Mouse (Mus musculus) hindbrain, embryonic 10.5 days (tissue): ENCODE data around the gene Ctdspl. TPM values are rescaled to one million over a fixed set of nuclear protein-coding genes. Genes with fewer than 3 reads are reported as not detected.

Experiments used
- DNase-seq: peaks from one replicate; pipeline ENCODE4 v3.0.0-alpha.2; 2017; ENCODE audit warnings: low spot score
- H3K27ac ChIP-seq: fragments of 300-500 bp; sonication (generic); 2 replicates; pipeline ENCODE4 v1.5.1; 2016; ENCODE audit warnings: mild to moderate bottlenecking, moderate library complexity
- H3K27me3 ChIP-seq: fragments of 300-500 bp; sonication (generic); 2 replicates; pipeline ENCODE4 v1.6.1; 2016; ENCODE audit warnings: mild to moderate bottlenecking; ENCODE audit not compliant: poor library complexity, insufficient read depth, severe bottlenecking
- H3K36me3 ChIP-seq: fragments of 300-500 bp; sonication (generic); 2 replicates; pipeline ENCODE4 v1.6.1; 2016; ENCODE audit warnings: mild to moderate bottlenecking, moderate library complexity
- H3K4me1 ChIP-seq: fragments of 300-500 bp; sonication (generic); replicated peaks from 2 replicates; pipeline ENCODE4 v1.6.1; 2016; ENCODE audit warnings: mild to moderate bottlenecking
- H3K4me3 ChIP-seq: fragments of 300-500 bp; sonication (generic); 2 replicates; pipeline ENCODE4 v1.5.1; 2016; ENCODE audit warnings: mild to moderate bottlenecking, moderate library complexity
- H3K9me3 ChIP-seq: fragments of 300-500 bp; sonication (generic); 2 replicates; pipeline ENCODE4 v1.6.1; 2016; ENCODE audit warnings: mild to moderate bottlenecking, moderate library complexity
- WGBS: fragments of 180-500 bp; shearing (Covaris S2); methylation state at CpG from one replicate; pipeline ENCODE4 v1.1.7; 2016; 5-methylcytosine and 5-hydroxymethylcytosine counted together
- polyA plus RNA-seq: library from polyadenylated mRNA; unstranded; fragments of >200 nt; fragmentation: Nextera tagmentation; extraction: Ambion mirVana; gene quantifications from 2 replicates; pipeline ENCODE4 v1.2.1, GENCODE M21; 2016

Ctdspl gene
- polyA plus RNA-seq, 1 experiment from 2014 or later = 6.8 TPM

DNA sequence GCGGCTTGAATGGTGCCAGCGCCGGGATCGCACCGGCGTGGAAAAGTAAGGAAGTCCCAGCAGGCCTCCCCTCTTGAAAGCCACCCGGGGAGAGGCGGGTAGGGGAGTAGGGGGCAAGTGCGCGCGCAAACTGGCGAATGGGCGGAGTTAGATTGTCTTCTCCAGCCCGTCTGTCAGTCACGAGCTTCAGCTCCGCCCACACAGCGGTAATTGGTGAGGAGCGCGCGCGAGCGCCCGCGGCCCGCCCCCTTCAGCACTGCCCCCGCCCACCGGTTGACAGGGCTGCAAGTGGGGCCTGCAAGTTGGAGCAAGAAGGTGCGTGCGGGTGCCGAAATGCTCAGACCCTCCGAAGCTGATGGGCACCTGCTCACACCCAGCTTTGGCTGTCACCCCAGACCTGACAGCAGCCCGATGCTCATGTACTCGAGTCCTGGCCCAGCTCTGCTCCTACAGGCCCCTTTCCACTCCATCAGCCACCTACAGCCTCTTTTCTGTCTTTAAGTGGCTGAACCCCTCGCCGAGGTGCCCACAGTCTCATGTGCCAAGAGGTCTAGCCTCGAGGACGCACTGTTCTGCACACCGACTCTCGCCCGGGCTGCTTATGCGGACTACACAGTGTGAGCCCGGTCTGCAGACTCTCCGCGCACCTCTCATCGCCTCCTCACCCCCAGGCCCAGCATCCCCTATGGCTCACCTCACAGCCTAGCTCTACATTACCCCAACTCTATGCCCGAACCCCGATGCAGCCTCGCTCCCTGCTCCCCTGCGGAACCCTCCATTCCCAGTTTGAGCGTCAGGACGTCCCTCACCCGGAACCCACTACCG, 755 bp upstream of the Ctdspl start:
- Histone ChIP-seq H3K4me3 (peak overlapping the region; percentile 75), H3K9me3 (no peaks in the 10 kb centered on the region), H3K36me3 (0 out of 2 replicates have a peak, but pooled peaks cover 1% of the 10 kb centered on the region), H3K27ac (peak overlapping the region; percentile 90), H3K4me1 (peaks cover 45% of the 10 kb centered on the region), H3K27me3 (peaks cover 24% of the 10 kb centered on the region)
- peak; percentile 97 for DNase-seq
- WGBS = under 1% methylated on average over 53 of the region's 53 CpGs

DNA sequence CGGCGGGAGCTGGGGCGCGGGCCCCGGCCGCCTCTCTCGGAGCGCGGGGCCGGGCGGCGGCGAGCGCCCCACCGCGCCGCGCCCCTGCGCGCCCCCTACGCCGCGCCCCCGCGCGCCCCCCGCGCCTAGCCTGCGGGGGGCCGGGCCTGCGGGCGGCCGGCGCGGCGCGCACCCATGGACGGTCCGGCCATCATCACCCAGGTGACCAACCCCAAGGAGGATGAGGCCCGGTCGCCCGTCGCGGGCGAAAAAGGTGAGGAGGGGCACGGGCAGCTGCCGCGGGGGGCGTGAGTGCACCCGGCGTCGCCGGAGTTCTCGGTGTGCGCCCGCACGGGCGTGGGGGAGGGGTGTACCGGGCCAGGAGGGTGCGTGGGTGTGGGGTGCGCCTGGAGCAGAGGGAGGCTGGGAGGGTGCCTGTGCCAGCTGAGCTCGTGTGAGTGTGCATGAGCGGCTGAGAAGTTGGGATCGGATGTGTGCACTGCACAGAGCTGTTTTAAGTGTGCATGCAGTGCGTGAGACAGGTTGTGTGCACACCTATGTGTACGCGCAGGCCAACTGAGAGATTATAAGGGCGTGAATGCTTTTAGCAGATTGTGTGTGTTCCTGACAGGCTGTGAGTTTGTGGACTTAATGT, 552 bp downstream of the Ctdspl start:
- Histone ChIP-seq H3K9me3 (no peaks in the 10 kb centered on the region), H3K4me3 (peak overlapping the region; percentile 75), H3K27ac (peak overlapping the region; percentile 90), H3K36me3 (0 out of 2 replicates have a peak, but pooled peaks cover 3% of the 10 kb centered on the region), H3K4me1 (peaks cover 47% of the 10 kb centered on the region), H3K27me3 (peaks cover 24% of the 10 kb centered on the region)
- peak; percentile 35 for DNase-seq
- WGBS = 9% methylated on average over 68 of the region's 68 CpGs

DNA sequence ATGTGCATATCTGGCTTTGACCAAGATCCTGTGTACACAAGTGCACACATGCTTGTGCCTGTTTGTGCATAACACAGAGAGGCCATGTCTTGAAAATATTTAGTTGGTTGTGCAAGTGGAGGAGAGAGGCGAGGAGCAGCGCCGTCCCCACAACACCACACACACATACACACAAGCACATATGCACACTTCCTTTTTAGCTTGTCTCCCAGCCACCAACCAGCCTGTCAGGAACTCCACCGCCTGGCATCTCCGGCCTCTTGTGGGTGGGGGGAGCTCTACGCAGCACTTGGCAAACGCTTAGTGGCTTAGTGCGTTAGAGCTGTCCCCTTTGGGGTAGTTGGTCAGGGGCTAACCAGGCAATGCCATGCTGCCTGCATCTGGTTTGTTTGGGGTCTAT, 1.2 kb downstream of the Ctdspl start:
- Histone ChIP-seq H3K9me3 (no peaks in the 10 kb centered on the region), H3K4me1 (peaks cover 47% of the 10 kb centered on the region), H3K27ac (peak overlapping the region; percentile 30; the same call in 1 of the 2 replicates), H3K27me3 (peaks cover 19% of the 10 kb centered on the region), H3K4me3 (peak overlapping the region; percentile 75), H3K36me3 (0 out of 2 replicates have a peak, but pooled peaks cover 3% of the 10 kb centered on the region)
- DNase-seq = no peak
- 45% methylated on average over 8 of the region's 8 CpGs for WGBS

DNA sequence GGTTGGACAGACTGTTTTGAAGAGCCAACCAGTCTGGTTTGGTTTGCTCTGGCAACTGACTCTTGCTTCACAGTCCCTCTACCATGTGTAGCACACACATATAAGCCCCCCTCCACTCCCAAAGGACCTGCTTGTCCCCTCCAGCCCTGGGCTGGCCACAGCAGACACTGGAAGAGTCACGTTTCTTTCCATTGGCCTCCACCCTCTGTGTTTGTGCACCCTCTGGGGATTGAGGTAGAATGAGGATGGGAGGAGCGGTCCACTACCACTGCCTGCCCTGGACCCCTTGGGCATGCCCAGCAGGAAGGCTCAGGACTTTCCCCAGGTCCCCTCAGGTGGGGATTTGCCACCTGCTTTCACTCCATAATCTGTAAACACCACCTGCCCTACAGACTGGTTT, 1.8 kb downstream of the Ctdspl start:
- Histone ChIP-seq H3K4me1 (peaks cover 47% of the 10 kb centered on the region), H3K9me3 (no peaks in the 10 kb centered on the region), H3K27ac (no peak overlapping the region), H3K4me3 (peak overlapping the region; percentile 75), H3K36me3 (0 out of 2 replicates have a peak, but pooled peaks cover 3% of the 10 kb centered on the region), H3K27me3 (peaks cover 18% of the 10 kb centered on the region)
- no peak for DNase-seq
- 50% methylated on average over 2 of the region's 2 CpGs for WGBS

DNA sequence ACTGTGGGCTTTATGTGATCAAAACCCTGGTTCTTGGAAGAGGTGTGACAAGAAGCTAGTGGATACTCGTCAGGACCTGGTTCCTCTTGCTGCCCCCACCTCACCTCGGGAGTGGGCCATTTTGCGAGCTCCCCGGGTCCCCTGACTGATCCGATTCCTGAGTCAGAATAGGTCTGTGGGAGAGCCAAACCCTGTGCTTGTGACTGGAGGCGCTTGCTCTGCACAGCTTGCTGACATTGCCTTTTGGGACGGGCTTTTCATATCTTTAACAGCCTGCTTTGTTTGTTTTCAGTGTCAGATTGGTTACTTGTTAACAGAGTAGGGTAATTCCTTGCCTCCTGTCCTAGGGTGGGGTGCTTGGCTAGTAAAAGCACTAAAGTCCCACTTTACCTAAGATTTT, 2.4 kb downstream of the Ctdspl start:
- no peaks in the 10 kb centered on the region for H3K9me3 ChIP-seq
- peaks cover 18% of the 10 kb centered on the region for H3K27me3 ChIP-seq
- H3K4me1 ChIP-seq = peaks cover 47% of the 10 kb centered on the region
- no peak overlapping the region for H3K4me3 ChIP-seq
- 53% methylated on average over 7 of the region's 7 CpGs for WGBS
- H3K27ac ChIP-seq = no peak overlapping the region
- H3K36me3 ChIP-seq = 0 out of 2 replicates have a peak, but pooled peaks cover 3% of the 10 kb centered on the region
- no peak for DNase-seq

DNA sequence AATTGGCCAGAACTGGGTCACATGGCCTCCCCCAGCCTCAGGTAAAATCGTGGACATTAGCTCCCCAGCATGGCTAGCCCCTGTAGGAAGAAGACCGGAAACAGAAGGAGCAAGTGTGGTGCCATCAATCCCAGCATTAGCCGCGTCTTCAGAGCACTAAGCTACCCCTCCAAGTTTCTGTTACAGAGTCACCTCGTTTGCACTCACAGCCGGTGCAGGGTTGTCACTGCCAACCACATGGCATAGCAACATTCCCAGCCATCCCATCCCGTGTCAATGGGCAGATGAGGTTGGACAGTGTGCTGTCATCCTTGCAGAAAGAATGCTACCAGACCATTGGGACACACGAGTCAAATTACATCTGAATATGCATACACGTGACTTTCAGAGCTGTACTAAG, 4.4 kb downstream of the Ctdspl start:
- DNase-seq = no peak
- Histone ChIP-seq H3K9me3 (no peaks in the 10 kb centered on the region), H3K27me3 (peaks cover 6% of the 10 kb centered on the region; the same call in 1 of the 2 replicates), H3K4me1 (peaks cover 36% of the 10 kb centered on the region), H3K27ac (no peak overlapping the region), H3K36me3 (0 out of 2 replicates have a peak, but pooled peaks cover 3% of the 10 kb centered on the region), H3K4me3 (no peak overlapping the region)
- WGBS = 77% methylated on average over 9 of the region's 9 CpGs

DNA sequence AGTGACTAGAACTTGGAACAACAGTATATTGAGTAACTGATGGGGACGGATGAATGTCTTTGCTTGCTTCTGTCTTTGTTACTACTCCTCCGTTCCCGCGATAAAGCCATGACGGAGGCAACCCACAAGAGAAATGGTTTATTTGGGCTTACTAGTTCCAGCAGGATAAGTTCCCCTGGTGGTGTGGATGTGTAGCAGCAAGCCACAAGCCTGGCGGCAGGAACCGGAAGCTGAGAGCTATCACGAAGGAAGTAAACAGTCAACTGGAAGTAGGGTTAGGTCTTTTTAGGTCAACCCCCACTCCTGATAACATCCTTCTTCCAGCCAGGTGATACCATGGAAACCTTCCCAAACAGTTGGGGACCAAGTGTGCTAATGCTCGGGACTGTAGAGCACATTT, 7.5 kb downstream of the Ctdspl start:
- H3K9me3 ChIP-seq = no peaks in the 10 kb centered on the region
- H3K4me1 ChIP-seq = peaks cover 25% of the 10 kb centered on the region
- 0 out of 2 replicates have a peak, but pooled peaks cover 3% of the 10 kb centered on the region for H3K36me3 ChIP-seq
- WGBS = 93% methylated on average over 9 of the region's 9 CpGs
- H3K27ac ChIP-seq = no peak overlapping the region
- no peak overlapping the region for H3K4me3 ChIP-seq
- no peaks in the 10 kb centered on the region for H3K27me3 ChIP-seq
- no peak for DNase-seq

DNA sequence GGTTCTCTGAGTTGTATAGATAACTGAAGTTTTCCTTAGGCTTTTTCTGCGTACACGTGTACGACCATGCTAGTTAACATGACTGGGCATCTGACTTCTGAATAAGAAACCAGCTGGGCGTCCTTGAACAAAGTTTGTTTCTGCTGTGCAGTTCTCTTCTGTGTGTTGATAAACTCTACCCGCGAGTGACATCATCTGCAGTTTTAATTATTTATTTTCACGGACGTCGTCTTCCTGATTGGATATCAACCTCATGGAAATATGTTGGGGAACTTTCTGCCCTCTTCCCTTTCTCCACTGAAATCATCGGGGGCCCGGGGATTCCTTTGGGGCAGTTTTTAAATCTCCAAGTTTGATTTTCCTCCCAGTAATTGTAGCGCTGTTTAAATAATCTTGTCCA, 8.1 kb downstream of the Ctdspl start:
- 0 out of 2 replicates have a peak, but pooled peaks cover 3% of the 10 kb centered on the region for H3K36me3 ChIP-seq
- H3K27me3 ChIP-seq = no peaks in the 10 kb centered on the region
- H3K4me1 ChIP-seq = peaks cover 28% of the 10 kb centered on the region
- H3K4me3 ChIP-seq = no peak overlapping the region
- 89% methylated on average over 12 of the region's 12 CpGs for WGBS
- no peak overlapping the region for H3K27ac ChIP-seq
- DNase-seq = no peak
- no peaks in the 10 kb centered on the region for H3K9me3 ChIP-seq

DNA sequence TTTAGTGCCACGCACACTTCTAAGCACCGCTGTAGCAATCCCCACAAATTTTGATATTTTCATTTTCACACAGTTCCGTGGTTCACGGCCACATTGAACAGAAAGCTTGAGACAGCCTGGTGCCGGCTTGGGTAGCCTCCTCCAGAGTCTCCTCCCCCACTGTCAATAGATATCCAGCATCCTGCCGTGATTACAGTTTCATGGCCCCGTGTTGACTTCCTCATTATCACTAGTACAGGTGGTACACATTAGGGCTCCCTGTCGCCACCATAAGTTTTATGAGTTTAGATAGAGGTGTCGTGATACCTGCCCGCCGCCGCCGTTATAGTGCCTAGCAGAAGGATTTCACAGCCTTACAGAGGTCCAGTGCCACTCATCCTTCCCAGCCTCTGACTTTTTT, 8.8 kb downstream of the Ctdspl start:
- no peak for DNase-seq
- Histone ChIP-seq H3K4me3 (no peak overlapping the region), H3K27me3 (no peaks in the 10 kb centered on the region), H3K36me3 (0 out of 2 replicates have a peak, but pooled peaks cover 3% of the 10 kb centered on the region), H3K4me1 (peaks cover 32% of the 10 kb centered on the region), H3K9me3 (no peaks in the 10 kb centered on the region), H3K27ac (no peak overlapping the region)
- 85% methylated on average over 13 of the region's 13 CpGs for WGBS

DNA sequence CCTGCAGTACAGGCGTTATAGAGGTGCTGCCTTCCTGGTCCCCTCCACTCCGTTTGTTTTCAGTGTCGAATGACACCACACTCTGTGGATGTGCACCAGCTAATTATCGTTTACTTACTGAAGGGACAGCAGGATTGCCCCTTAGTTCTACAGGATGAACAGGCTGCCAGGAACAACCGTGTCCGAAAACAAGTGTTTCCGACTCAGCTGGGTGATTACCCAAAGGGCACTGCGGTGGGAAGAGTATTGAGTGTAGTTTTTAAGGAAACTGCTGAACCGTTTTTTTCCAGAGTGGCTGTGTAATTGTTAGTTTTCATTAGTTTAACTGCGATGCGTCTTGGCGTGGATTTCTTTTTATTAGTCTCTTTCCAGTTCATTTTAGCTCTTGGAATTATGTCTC, 9.8 kb downstream of the Ctdspl start:
- no peak for DNase-seq
- no peaks in the 10 kb centered on the region for H3K9me3 ChIP-seq
- H3K27ac ChIP-seq = no peak overlapping the region
- H3K4me3 ChIP-seq = no peak overlapping the region
- no peaks in the 10 kb centered on the region for H3K27me3 ChIP-seq
- 62% methylated on average over 12 of the region's 12 CpGs for WGBS
- H3K36me3 ChIP-seq = no peaks in the 10 kb centered on the region
- H3K4me1 ChIP-seq = peaks cover 38% of the 10 kb centered on the region

DNA sequence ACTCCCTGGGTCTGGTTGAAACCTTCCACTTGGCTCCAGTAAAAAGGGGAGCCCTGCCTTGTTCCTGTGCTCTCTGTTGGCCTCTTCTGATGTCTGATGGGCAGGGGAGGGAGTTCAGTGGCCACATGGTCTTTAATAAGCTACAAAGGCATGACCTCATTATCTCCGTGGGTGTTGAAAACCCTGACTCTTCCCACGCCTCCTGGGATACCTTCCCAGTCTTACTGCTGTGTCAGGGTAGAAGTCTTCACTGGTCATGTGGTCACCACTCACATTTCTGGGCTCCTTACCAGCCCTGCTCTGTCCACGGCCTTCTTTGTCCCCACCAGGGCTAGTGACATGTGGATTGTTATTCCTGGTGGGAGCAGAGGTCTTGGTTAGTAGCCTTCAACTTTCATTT, 11.3 kb downstream of the Ctdspl start:
- Histone ChIP-seq H3K4me3 (no peak overlapping the region), H3K36me3 (no peaks in the 10 kb centered on the region), H3K4me1 (peaks cover 38% of the 10 kb centered on the region), H3K27ac (peak overlapping the region; percentile 24; the same call in 1 of the 2 replicates), H3K27me3 (no peaks in the 10 kb centered on the region), H3K9me3 (no peaks in the 10 kb centered on the region)
- no peak for DNase-seq
- WGBS = 45% methylated on average over 3 of the region's 3 CpGs

DNA sequence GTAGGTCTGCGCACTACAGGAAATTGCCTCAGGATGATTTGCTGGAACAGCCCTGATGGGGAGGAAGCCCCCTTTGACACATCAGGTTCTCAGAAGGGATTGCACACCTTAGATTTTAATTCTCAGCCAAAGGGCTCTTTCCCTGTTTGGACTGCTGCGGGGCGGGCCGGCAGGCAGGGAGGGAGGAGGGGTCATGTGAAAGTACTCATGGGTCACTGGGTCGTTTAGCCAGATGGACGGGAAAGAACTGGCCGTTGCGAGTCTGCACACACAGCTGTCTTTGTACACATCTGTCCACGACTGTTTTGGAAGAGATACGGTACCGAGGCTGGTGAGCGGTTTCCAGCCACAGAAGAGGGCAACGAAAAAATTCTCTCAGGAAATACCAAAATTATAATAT, 13.2 kb downstream of the Ctdspl start:
- peaks cover 38% of the 10 kb centered on the region for H3K4me1 ChIP-seq
- 24% methylated on average over 13 of the region's 13 CpGs for WGBS
- no peak overlapping the region for H3K4me3 ChIP-seq
- DNase-seq = peak; percentile 60
- no peaks in the 10 kb centered on the region for H3K27me3 ChIP-seq
- peaks cover 3% of the 10 kb centered on the region; the same call in 1 of the 2 replicates for H3K36me3 ChIP-seq
- H3K27ac ChIP-seq = peak overlapping the region; percentile 46; the same call in 1 of the 2 replicates
- H3K9me3 ChIP-seq = no peaks in the 10 kb centered on the region

DNA sequence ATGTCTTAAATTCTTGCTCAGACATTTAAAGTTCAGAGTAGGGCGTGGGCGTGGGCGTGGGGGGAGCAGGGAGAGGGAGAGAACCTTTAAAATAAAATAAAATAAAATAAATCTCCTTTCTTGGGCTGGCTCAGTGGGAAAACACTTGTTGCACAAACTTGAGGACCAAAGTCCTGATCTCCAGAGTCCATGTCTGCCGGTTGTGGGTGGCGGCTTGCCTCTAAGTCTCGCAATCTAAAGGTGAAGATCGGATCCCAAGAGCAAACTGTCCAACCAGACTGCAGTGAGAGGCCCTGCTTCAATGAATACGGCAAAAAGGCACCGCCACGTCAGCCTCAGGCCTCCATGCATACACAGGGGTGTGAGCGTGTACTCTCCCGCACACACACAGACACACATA, 13.6 kb downstream of the Ctdspl start:
- 82% methylated on average over 12 of the region's 12 CpGs for WGBS
- peaks cover 36% of the 10 kb centered on the region for H3K4me1 ChIP-seq
- no peak overlapping the region for H3K4me3 ChIP-seq
- no peaks in the 10 kb centered on the region for H3K27me3 ChIP-seq
- DNase-seq = no peak
- H3K36me3 ChIP-seq = peaks cover 3% of the 10 kb centered on the region; the same call in 1 of the 2 replicates
- no peaks in the 10 kb centered on the region for H3K9me3 ChIP-seq
- H3K27ac ChIP-seq = peak overlapping the region; percentile 46; the same call in 1 of the 2 replicates
